Mouse (Mus musculus): ENCODE data around the gene Fgfr2.

DNA sequence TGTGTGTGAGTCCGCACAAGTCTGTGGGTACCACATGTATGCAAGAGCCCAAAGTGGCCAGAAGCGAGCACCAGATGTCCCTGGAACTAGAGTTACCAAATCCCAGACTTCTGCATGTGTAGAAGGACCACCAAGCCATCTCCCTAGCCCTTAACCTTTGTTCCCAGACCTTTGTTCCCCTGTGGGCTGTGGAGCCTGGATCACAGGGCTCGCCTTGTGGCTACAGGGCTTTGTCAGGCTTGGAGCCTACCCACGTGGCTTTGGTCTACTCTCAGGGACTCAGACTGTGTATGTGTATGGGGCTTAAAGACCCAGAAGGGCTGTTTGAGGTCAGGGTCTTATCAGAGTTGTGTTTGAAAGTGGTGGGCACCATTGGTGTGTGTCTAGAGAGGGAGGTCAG is 2434.5 kb downstream of the Fgfr2 start:
- TF ChIP-seq CTCF (IDR thresholded peaks at IDR 0.05; ENCODE audit: borderline replicate concordance, insufficient read depth, low read length) (no peak), POLR2A (IDR thresholded peaks at IDR 0.05; ENCODE audit: low read depth, low read length) (no peak)
